Mouse (Mus musculus): ENCODE measurements around the gene Olfr710.
"Not testable (repeated sequence)": the region's sequence is repeated elsewhere in the genome, so short reads cannot be mapped to it uniquely, and the experiment has no call there.

Gene Olfr710

DNA sequence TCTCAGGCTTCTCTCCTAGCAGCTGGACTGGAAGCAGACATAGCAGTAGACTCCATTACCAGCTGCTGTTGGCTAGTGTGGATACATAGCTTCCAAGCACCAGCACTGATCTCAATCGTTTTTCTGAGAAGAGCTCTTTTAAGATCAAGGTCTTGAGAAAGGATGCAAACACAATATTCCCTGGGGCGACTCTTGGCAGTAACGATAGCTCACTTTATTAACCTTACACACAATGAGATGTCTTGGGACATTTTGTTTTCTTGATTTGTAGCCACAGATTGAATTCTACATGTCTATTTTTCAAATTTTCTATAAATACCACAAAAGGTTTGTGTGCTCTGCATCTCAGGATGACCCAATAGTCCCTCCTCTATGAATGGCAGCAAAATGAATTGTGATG, at the start of gene Olfr710:
Gene Olfr710 (minus strand): TSS at position 101 of the 400 bp plus-strand sequence.
- no peak for DNase-seq (ENCODE audit: low spot score)

DNA sequence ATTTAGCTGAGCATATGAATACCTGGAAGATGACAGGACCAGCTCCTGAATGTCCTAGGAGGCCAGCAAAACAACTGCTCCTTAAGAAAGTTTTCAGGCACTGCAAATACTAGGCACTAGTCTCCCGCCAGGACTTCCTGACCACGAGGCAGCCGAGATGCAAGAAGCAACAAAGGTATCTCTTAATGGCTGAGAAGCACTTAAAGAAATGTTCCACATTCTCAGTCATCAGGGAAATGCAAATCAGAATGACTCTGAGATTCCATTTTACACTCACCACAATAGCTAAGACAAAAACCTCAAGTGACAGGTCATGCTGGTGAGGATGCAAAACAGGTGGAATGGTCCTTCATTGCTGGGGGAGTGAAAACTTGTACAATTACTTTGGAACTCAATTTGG, 37.1 kb upstream of the Olfr710 start:
- no peak for DNase-seq (ENCODE audit: low spot score)

DNA sequence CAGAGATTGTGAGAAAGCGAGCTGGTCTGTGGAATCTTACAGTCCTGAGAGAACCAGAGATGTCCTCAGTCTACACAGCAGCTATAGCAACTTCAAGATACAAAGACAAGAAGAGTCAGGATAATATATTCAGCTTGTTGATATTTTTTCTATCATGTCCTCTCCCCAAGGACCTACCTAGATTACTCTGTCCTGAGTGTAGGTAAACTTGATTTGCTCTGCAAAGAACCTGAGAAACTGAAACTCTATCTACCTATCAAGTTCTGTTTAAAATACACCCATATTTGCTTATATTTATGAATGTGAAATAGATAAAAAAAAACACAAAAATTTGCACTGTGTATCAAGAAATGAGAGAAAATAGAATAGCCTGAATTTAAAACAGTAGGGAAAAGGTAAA, 27.2 kb upstream of the Olfr710 start, which contains the start of gene Olfr711:
Gene Olfr711 (minus strand): TSS at position 101 of the 400 bp plus-strand sequence.
- DNase-seq (ENCODE audit: low spot score), result no peak

DNA sequence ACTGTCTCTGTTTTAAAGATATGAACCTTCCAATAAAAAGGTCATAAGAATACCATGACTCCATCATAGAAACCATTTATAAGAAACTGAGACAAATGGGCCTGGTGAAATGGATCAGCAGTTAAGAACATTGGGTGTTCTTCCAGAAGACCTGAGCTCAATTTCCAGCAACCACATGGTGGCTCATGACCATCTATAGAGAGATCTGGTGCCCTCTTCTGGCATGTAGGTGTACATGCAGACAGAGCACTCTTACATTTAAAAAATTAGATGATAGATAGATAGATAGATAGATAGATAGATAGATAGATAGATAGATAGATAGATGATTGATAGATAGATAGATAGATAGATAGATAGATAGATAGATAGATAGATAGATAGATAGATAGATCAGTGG, 19.4 kb upstream of the Olfr710 start:
- not testable (repeated sequence) for DNase-seq (ENCODE audit: low spot score)

DNA sequence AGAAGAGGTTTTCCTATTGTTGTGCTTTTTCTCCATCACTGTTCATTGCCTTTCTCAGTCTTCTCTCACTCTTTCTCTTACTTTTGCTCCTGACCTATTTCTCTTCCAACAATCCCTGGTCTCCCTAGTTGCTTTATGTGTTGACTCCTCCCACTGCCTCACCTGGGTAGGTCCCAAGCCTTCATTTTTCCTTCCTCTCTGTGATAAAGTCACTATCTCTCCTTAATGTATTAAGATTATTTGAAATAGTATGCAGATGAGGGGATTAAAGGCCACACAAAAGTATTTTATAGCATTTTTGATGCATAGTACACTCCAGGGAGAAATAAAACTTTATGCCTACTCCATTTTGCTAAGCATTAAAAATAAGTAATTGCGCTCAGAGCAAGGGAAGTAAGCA, 15.7 kb upstream of the Olfr710 start, which contains the start of gene Olfr6:
Gene Olfr6 (minus strand): TSS at position 101 of the 400 bp plus-strand sequence.
- DNase-seq (ENCODE audit: low spot score), result no peak

DNA sequence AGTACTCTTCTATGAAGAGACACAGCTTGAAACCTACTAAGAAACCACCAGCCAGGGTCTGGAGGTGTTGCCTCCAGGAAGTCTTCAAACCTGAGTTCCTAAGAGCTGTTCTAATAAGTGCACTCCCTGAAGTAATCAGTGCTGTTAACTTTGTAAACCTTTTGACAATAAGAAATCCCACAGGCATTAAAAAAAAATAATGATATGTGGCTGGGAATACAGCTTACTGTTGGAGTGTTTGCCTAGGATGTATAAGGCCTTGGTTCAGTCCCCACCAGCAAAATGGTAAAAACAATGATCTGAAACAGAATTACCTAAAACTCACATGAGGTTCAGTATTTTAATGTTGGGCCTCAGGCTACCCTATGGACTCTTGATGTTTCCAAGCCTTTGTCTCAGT, 16.0 kb downstream of the Olfr710 start, which contains the start of gene Olfr709-ps1:
Gene Olfr709-ps1 (minus strand): TSS at position 101 of the 400 bp plus-strand sequence.
- no peak for DNase-seq (ENCODE audit: low spot score)

DNA sequence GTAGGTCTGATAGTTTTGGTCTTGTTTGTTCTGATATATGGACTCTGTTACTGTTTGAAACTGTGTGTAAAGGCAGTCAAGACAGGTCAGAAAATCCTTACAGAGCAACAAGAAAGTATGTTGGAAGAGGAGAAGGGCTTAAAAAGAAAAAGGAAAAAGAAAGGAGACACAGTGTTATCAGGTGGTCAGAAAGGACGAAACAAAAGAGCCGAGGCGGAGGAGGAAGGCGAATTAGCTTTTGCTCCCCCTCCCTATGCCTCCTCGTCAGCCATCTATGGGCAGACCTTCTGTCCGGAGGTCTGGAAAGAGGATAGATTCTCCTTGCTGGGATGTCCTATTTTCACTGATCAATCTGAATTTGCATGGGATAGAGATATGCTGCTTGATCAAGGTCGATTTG, 27.2 kb downstream of the Olfr710 start:
- DNase-seq (ENCODE audit: low spot score), result not testable (repeated sequence)

DNA sequence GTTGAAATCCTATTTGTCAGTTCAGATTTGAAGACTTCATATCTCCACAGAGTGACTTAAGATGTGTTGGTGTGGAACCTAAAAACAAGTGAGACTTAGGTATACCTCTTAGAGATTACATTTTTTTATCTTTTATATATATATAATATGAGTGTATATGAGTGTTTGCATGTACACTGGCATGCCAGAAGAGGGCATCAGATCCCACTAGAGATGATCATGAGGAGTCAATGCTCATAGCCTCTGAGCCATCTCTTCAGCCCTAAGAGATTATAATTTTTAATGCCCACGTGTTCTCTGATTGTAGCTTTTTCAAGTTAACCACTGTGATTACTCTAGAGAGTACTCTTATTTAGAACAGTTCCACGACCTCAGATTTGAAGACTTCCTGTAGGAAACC, 40.4 kb downstream of the Olfr710 start, which contains the start of gene Olfr1532-ps1:
Gene Olfr1532-ps1 (plus strand): TSS at position 326 of the 400 bp plus-strand sequence.
- no peak for DNase-seq (ENCODE audit: low spot score)

DNA sequence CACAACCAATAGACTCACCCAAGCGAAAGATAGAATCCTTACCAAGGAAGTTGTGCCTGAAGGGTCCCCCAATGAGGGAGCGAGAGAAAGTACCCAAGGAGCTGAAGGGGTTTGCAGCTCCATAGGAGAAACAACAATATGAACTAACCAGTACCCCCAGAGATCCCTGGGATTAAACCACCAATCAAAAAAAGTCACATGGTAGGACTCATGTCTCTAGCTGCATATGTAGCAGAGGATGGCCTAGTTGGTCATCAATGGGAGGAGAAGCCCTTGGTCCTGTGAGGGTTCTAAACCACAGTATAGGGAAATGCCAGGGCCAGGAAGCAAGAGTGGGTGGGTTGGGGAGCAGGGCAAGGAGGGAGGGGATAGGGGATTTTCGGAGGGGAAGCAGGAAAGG, 47.0 kb downstream of the Olfr710 start, which contains the start of gene Olfr707:
Gene Olfr707 (minus strand): TSS at position 101 of the 400 bp plus-strand sequence.
- DNase-seq (ENCODE audit: low spot score), result not testable (repeated sequence)

All from adipocyte (in vitro differentiated cells).